Mouse (Mus musculus): ENCODE measurements around the gene Mri1.

DNA sequence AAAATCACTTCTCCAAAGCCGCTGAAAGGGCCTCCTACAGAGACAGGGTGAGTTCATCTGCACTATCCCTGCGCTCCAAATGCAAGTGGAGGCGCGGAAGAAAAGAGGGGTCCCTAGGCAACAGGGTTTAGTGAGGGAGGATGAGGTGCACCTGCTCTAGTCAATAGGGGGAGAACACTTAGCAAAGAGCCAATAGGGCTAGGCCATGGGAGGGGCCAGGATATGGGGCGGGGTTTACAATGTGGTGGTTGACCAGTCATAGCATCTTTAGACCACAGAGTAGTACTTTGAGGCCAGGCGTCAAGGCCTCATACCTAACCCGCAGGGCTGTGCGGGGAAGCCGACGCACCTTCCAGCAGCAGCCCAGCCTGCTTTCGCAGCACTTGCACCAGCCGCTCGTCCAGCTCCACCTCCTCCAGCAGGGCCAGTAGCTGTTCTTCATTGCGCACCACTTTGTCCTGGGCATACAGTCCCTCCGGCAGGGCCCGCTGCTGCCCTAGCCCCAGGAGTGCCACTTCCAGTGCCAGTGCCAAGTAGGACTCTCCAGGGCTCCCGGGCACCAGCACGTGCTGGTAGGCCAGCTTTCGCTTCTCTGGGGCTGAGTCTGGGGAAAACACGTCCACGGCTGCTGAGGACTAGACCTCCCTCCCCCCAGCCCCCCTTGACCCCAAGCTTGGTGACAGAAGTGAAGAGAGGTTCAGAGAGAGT lies 33.6 kb downstream of the Mri1 start:
- no peak for TF ChIP-seq POLR2A (IDR thresholded peaks at IDR 0.05; ENCODE audit: borderline replicate concordance, insufficient read depth, low read length)
- no peak for TF ChIP-seq CTCF (IDR thresholded peaks at IDR 0.05; ENCODE audit: borderline replicate concordance, insufficient read depth, low read depth, low read length)
